Mouse (Mus musculus) hindbrain, embryonic 15.5 days (tissue): ENCODE measurements around the gene Tcea3. TPM values are rescaled to one million over a fixed set of nuclear protein-coding genes. Genes with fewer than 3 reads are reported as not detected.

Experiments
- ATAC-seq: fragments of 200-750 bp; cut with Nextera tagmentation; 2 replicates; pipeline ENCODE4 v1.8.0; 2017; ENCODE audit warnings: low read depth, moderate number of reproducible peaks, moderate TSS enrichment; ENCODE audit not compliant: low FRiP score
- H3K27ac ChIP-seq: fragments of 300-500 bp; sonication (generic); replicated peaks from 2 replicates; pipeline ENCODE4 v1.5.1; 2015; ENCODE audit warnings: mild to moderate bottlenecking, inconsistent platforms
- H3K27me3 ChIP-seq: fragments of 300-500 bp; sonication (generic); 2 replicates; pipeline ENCODE4 v1.6.1; 2015; ENCODE audit warnings: control low read depth, inconsistent platforms
- H3K36me3 ChIP-seq: fragments of 300-500 bp; sonication (generic); 2 replicates; pipeline ENCODE4 v1.6.1; 2015; ENCODE audit warnings: control low read depth, inconsistent platforms
- H3K4me1 ChIP-seq: fragments of 300-500 bp; sonication (generic); replicated peaks from 2 replicates; pipeline ENCODE4 v1.6.1; 2015; ENCODE audit warnings: control low read depth, inconsistent platforms
- H3K4me2 ChIP-seq: fragments of 300-500 bp; sonication (generic); 2 replicates; pipeline ENCODE4 v1.6.1; 2015; ENCODE audit warnings: moderate library complexity, mild to moderate bottlenecking, inconsistent platforms
- H3K4me3 ChIP-seq: fragments of 300-500 bp; sonication (generic); 2 replicates; pipeline ENCODE4 v1.5.1; 2015; ENCODE audit warnings: mild to moderate bottlenecking, inconsistent platforms
- H3K9ac ChIP-seq: fragments of 300-500 bp; sonication (generic); 2 replicates; pipeline ENCODE4 v1.6.1; 2015; ENCODE audit warnings: inconsistent platforms
- H3K9me3 ChIP-seq: fragments of 300-500 bp; sonication (generic); 2 replicates; pipeline ENCODE4 v1.6.1; 2016; ENCODE audit warnings: control low read depth, inconsistent platforms
- WGBS: fragments of 180-500 bp; shearing (Covaris S2); methylation state at CpG from one replicate; pipeline ENCODE4 v1.1.7; 2015; 5-methylcytosine and 5-hydroxymethylcytosine counted together
- polyA plus RNA-seq: library from polyadenylated mRNA; unstranded; fragments of >200 nt; fragmentation: Nextera tagmentation; extraction: Ambion mirVana; gene quantifications from 2 replicates; pipeline ENCODE4 v1.2.1, GENCODE M21; 2015

The Tcea3 gene
- 2.4 TPM in 2 replicates for polyA plus RNA-seq

DNA sequence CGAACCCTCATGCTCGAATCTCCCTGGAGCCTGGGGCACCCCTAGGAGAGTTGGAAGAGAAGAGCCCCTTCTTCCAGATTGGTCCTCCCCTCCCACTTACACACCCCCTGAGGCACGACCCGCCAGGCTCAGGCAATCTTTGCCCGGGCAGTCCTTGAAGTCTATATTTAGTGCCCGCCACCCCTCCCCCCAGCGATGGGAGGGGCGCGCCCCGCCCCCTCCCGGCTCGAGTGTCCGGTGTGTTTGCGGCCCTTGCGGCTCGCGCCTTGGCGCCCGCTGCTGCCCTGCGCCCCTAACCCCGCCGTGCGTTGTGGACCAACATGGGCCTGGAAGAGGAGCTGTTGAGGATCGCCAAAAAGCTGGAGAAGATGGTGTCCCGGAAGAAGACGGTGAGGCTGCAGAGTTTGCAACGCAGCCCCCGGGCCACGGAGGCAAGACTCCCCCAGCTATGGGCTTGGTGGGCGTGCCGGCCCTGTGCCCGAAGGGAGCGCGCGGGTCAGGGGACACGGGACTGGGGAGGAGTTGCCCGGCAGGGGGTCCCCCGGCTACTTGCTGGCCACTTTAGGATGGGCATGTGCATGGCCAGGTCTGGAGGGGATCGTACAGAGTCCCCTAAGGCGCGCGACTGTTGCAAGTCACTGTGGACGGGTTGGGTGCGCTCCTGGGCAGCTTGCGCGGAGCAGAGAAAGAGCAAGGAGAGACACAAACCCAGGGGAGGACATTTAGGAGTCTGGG lies at the start of gene Tcea3:
Tcea3 (plus strand) TSS at position 1 of the 735 bp plus-strand sequence.
- no peaks in the 10 kb centered on the region for H3K9me3 ChIP-seq
- H3K9ac ChIP-seq: peak within 1 kb of the TSS; percentile 8; the same call in 1 of the 2 replicates
- no peak; the same call in 1 of the 2 replicates for ATAC-seq
- peaks cover 60% of the 10 kb centered on the region for H3K27me3 ChIP-seq
- no peak within 1 kb of the TSS for H3K27ac ChIP-seq
- H3K4me2 ChIP-seq: peak within 1 kb of the TSS; percentile 67
- peaks cover 31% of the 10 kb centered on the region for H3K4me1 ChIP-seq
- WGBS: under 1% methylated on average over 44 of the region's 46 CpGs
- H3K36me3 ChIP-seq: no peaks in the 10 kb centered on the region
- H3K4me3 ChIP-seq: peak within 1 kb of the TSS; percentile 36

DNA sequence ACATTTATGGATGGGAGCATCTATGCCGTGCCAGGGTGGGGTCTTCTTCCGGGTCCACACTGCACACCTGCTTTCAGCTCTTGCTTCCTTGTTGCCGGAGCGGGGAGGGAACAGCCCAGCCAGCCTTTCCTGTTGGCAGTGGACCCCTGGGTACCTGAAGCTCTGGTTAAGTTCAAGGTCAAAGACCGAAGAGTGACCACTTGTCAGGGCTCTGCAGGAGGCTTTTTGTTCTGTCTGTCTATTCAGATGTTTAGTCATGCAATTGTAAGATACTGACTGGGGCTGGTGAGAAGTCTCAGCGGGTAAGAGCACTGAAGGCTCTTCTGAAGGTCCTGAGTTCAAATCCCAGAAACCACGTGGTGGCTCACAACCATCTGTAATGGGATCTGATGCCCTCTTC lies 48.7 kb upstream of the Tcea3 start:
- Histone ChIP-seq H3K27me3 (no peaks in the 10 kb centered on the region; the same call in 1 of the 2 replicates), H3K4me3 (no peak overlapping the region), H3K4me2 (no peak overlapping the region), H3K9ac (no peak overlapping the region), H3K27ac (no peak overlapping the region), H3K9me3 (no peaks in the 10 kb centered on the region), H3K4me1 (no peaks in the 10 kb centered on the region), H3K36me3 (no peaks in the 10 kb centered on the region)
- WGBS: 61% methylated on average over 7 of the region's 7 CpGs
- no peak for ATAC-seq

GRCm38 (mm10) chr4:136199562-136200292 lies 47.8 kb upstream of the Tcea3 start:
- Histone ChIP-seq H3K27ac (no peak overlapping the region), H3K9ac (no peak overlapping the region), H3K4me1 (no peaks in the 10 kb centered on the region), H3K27me3 (no peaks in the 10 kb centered on the region; the same call in 1 of the 2 replicates), H3K36me3 (no peaks in the 10 kb centered on the region), H3K4me3 (no peak overlapping the region), H3K4me2 (no peak overlapping the region), H3K9me3 (no peaks in the 10 kb centered on the region)
- no peak for ATAC-seq
- WGBS: 31% methylated on average over 9 of the region's 9 CpGs

DNA sequence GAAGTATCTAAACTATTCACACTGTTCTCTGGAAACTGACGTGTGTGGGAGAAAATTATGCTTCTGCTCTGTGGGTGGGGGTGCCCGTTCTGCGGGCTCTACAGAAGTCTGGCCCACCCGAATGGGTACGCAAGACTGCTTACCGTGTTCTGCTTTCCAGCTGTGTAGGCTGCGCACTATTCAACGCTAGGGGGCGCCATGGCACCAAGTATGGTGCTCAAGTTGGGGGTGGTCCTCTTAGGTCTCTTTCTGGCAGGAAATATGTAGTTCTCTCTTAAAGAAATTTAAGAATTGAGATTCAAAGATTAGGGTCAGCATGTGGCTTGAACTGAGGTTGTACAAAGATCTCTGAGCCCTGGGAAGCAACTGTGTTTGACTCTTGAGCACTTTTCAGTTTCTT lies 45.0 kb upstream of the Tcea3 start:
- H3K9me3 ChIP-seq: no peaks in the 10 kb centered on the region
- ATAC-seq: no peak
- H3K36me3 ChIP-seq: no peaks in the 10 kb centered on the region
- H3K9ac ChIP-seq: no peak overlapping the region
- H3K27ac ChIP-seq: no peak overlapping the region
- H3K4me1 ChIP-seq: peaks cover 12% of the 10 kb centered on the region
- no peak overlapping the region for H3K4me3 ChIP-seq
- WGBS: 5% methylated on average over 9 of the region's 9 CpGs
- H3K27me3 ChIP-seq: no peaks in the 10 kb centered on the region; the same call in 1 of the 2 replicates
- H3K4me2 ChIP-seq: no peak overlapping the region

DNA sequence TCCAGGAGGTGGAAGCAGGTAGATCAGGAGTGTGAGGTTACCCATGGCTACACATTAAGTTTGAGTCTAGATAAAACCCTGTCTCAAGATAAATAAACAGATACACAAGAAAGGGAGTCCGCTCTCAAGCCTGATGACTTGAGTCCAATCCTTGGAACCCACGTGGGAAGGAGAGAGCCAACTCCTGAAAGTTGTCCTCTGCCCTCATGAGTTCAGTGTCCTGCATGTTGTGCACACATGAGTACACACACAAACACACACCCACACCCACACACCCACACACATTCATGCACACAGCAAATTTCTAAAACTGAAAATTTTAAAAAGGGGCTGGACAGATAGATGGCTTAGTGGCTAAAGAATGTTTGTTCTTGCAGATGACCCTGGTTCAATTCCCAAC lies 42.8 kb upstream of the Tcea3 start:
- H3K36me3 ChIP-seq: no peaks in the 10 kb centered on the region
- WGBS: 80% methylated on average over 2 of the region's 2 CpGs
- no peak overlapping the region for H3K4me2 ChIP-seq
- no peak overlapping the region for H3K4me3 ChIP-seq
- no peak overlapping the region for H3K27ac ChIP-seq
- H3K27me3 ChIP-seq: no peaks in the 10 kb centered on the region; the same call in 1 of the 2 replicates
- H3K4me1 ChIP-seq: peaks cover 12% of the 10 kb centered on the region
- H3K9ac ChIP-seq: no peak overlapping the region
- no peaks in the 10 kb centered on the region for H3K9me3 ChIP-seq
- no peak for ATAC-seq

DNA sequence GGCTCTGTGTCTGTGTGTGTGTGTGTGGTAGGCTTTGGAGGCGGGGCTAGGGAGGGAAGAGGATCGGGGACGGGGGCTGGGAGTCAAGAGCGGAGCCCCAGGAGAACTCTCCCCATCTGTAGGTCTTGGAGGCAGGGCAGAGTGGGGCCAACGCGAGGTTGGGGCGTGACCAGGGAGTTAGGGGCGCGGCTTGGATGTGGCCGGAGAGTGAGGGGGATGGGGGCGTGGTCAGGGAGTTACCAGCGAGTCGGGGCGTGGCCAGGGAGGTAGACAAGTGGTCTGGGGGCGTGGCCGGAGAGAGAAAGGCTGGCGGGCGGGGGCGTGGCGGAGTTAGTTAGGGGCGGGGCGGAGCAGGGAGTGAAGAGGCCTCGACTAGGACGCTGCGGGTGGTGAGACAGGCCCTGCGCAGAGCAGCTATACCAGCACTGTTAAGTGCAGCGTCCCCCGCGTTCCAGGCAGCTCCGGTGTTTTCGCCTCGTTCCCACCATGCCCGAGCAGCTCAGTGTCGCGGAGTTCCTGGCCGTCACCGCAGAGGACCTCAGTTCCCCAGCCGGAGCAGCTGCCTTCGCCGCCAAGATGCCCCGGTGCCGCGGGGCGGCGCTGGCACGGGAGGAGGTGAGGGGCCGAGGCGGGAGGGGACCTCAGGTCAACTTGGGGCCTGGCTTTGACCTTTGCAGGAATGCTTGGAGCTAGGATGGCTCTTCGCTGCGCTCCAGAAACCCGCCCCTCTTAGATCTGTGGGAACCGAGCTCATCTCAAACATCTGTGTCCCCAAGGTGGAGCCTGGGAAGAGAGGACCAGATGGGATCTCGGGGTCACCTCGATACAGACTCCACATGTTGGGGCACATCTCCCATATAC lies 41.3 kb upstream of the Tcea3 start, which contains the start of gene Asap3:
Asap3 (plus strand) TSS at position 333 of the 861 bp plus-strand sequence.
- Histone ChIP-seq H3K4me2 (peak within 1 kb of the TSS; percentile 100), H3K36me3 (no peaks in the 10 kb centered on the region), H3K4me3 (peak within 1 kb of the TSS; percentile 74), H3K9me3 (no peaks in the 10 kb centered on the region), H3K27ac (peak within 1 kb of the TSS; percentile 61), H3K9ac (peak within 1 kb of the TSS; percentile 77), H3K4me1 (peaks cover 12% of the 10 kb centered on the region), H3K27me3 (no peaks in the 10 kb centered on the region)
- WGBS: under 1% methylated on average over 54 of the region's 54 CpGs
- ATAC-seq: peak; percentile 89

- Histone ChIP-seq H3K27ac (no peak overlapping the region), H3K4me3 (peak overlapping the region; percentile 74), H3K9me3 (no peaks in the 10 kb centered on the region), H3K36me3 (no peaks in the 10 kb centered on the region), H3K4me1 (peaks cover 12% of the 10 kb centered on the region), H3K9ac (peak overlapping the region; percentile 77), H3K4me2 (peak overlapping the region; percentile 100), H3K27me3 (no peaks in the 10 kb centered on the region)
- 4% methylated on average over 6 of the region's 6 CpGs for WGBS
- peak; percentile 20; the same call in 1 of the 2 replicates for ATAC-seq
Observed at GRCm38 (mm10) chr4:136206943-136207342, 40.6 kb upstream of the Tcea3 start.

DNA sequence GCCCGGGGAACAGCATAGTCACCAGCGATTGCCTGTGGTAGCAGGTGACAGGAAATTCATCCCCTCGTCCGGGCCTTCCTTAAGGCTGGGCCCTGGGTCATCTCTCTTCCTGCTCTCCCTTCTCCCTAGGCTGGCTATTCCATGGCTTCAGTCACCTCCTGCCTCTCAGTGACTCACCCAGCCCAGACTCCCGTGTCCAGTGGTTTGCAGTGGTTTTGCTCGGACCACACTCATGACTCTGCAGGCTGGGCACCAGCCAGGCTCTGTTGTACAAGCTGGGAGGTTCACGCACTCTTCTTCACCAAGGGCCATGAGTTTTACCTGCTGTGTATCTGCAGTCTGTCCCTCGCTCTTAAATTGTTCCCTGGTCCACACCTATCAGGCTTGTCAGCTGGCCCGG lies 36.6 kb upstream of the Tcea3 start:
- H3K4me2 ChIP-seq: no peak overlapping the region
- WGBS: 85% methylated on average over 9 of the region's 9 CpGs
- peaks cover 12% of the 10 kb centered on the region for H3K4me1 ChIP-seq
- H3K36me3 ChIP-seq: no peaks in the 10 kb centered on the region
- H3K27ac ChIP-seq: no peak overlapping the region
- no peaks in the 10 kb centered on the region for H3K27me3 ChIP-seq
- H3K9ac ChIP-seq: no peak overlapping the region
- no peak overlapping the region for H3K4me3 ChIP-seq
- H3K9me3 ChIP-seq: no peaks in the 10 kb centered on the region
- no peak for ATAC-seq

DNA sequence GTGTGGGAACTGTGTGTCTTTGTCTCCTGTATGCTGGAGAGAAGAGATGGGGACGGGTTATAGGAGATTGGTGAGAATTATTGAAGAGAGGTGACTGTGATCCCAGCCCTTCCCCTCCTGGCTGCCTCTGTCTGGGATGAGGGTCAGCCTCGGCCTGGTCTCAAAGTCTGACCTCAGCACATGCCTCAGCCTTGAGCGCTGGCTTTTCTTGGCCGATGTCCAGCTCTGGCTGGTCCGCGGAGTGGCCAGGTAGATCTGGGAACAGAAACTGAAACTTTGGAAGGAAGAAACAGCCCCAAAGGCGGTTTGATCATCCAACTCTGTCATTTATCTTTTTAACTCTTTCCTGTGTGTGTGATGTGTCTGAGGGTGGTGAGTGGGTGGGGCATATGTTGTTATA lies 33.9 kb upstream of the Tcea3 start:
- H3K4me3 ChIP-seq: no peak overlapping the region
- H3K9ac ChIP-seq: no peak overlapping the region
- H3K27ac ChIP-seq: no peak overlapping the region
- H3K27me3 ChIP-seq: no peaks in the 10 kb centered on the region
- ATAC-seq: no peak
- no peaks in the 10 kb centered on the region for H3K9me3 ChIP-seq
- H3K36me3 ChIP-seq: no peaks in the 10 kb centered on the region
- 77% methylated on average over 7 of the region's 7 CpGs for WGBS
- peaks cover 12% of the 10 kb centered on the region for H3K4me1 ChIP-seq
- H3K4me2 ChIP-seq: no peak overlapping the region

DNA sequence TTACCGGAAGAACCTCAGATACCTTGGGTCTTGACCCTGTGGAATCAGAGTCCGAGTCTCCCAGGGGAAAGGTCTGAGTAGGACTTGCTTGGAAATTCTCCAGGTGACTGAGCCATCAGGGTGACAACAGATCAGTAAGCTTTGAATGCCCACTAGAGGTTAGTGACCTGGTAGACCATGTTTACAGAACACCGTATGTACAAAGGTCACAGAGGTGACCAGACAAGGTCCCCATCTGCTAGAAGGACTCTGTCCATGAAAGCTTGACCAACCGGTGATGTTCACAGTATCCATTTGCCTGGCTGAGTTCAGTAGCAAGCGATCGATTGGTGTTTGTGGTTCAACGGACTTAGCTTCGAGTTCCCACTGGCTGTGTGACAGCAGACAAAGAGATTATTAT lies 32.7 kb upstream of the Tcea3 start:
- Histone ChIP-seq H3K4me1 (peaks cover 21% of the 10 kb centered on the region), H3K4me2 (no peak overlapping the region), H3K27ac (no peak overlapping the region), H3K36me3 (no peaks in the 10 kb centered on the region), H3K9ac (no peak overlapping the region), H3K9me3 (no peaks in the 10 kb centered on the region), H3K4me3 (no peak overlapping the region), H3K27me3 (no peaks in the 10 kb centered on the region)
- no peak for ATAC-seq
- WGBS: 87% methylated on average over 8 of the region's 8 CpGs

DNA sequence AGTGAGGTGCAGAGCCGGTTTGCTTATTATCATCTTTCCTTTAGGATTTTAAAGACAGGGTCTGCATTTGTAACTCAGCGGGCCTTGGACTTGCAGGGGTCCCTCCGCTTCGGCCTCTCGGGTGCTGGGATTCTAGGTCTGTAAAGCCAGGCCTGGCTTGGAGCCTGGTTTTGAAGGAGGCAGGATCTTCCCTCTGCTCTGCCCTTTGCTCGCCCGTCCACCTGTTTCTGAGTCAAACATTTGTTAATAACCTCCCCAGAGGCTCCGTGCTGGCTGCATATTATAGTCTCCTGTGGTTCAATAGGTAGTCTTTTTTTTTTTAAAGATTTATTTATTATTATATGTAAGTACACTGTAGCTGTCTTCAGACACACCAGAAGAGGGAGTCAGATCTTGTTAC lies 32.0 kb upstream of the Tcea3 start:
- WGBS: 84% methylated on average over 8 of the region's 8 CpGs
- Histone ChIP-seq H3K4me3 (no peak overlapping the region), H3K27me3 (no peaks in the 10 kb centered on the region), H3K4me2 (no peak overlapping the region), H3K27ac (no peak overlapping the region), H3K9me3 (no peaks in the 10 kb centered on the region), H3K36me3 (no peaks in the 10 kb centered on the region), H3K4me1 (peaks cover 27% of the 10 kb centered on the region), H3K9ac (no peak overlapping the region)
- no peak for ATAC-seq
